Mouse (Mus musculus) lung, embryonic 14.5 days (tissue): ENCODE data around the gene Dlgap4. TPM values are rescaled to one million over a fixed set of nuclear protein-coding genes. Genes with fewer than 3 reads are reported as not detected.

Experiments
- ATAC-seq: fragments of 200-750 bp; cut with Nextera tagmentation; 2 replicates; pipeline ENCODE4 v1.8.0; 2017; ENCODE audit warnings: mild to moderate bottlenecking, moderate TSS enrichment, moderate library complexity; ENCODE audit not compliant: insufficient read depth
- DNase-seq: peaks from one replicate; pipeline ENCODE4 v3.0.0-alpha.2; 2015
- H3K27ac ChIP-seq: fragments of 300-500 bp; sonication (generic); 2 replicates; pipeline ENCODE4 v1.5.1; 2014; ENCODE audit warnings: low read depth, mild to moderate bottlenecking, moderate library complexity
- H3K27me3 ChIP-seq: fragments of 300-500 bp; sonication (generic); 2 replicates; pipeline ENCODE4 v1.6.1; 2014; ENCODE audit warnings: low read length, control low read depth; ENCODE audit not compliant: insufficient read depth
- H3K36me3 ChIP-seq: fragments of 300-500 bp; sonication (generic); 2 replicates; pipeline ENCODE4 v1.6.1; 2014; ENCODE audit warnings: control low read depth; ENCODE audit not compliant: insufficient read depth
- H3K4me1 ChIP-seq: fragments of 300-500 bp; sonication (generic); 2 replicates; pipeline ENCODE4 v1.6.1; 2014; ENCODE audit warnings: antibody characterized with exemption, control low read depth; ENCODE audit not compliant: insufficient read depth
- H3K4me2 ChIP-seq: fragments of 300-500 bp; sonication (generic); 2 replicates; pipeline ENCODE4 v1.6.1; 2014; ENCODE audit warnings: mild to moderate bottlenecking
- H3K4me3 ChIP-seq: fragments of 300-500 bp; sonication (generic); 2 replicates; pipeline ENCODE4 v1.5.1; 2014; ENCODE audit warnings: low read depth, low read length
- H3K9ac ChIP-seq: fragments of 300-500 bp; sonication (generic); 2 replicates; pipeline ENCODE4 v1.6.1; 2014
- H3K9me3 ChIP-seq: fragments of 300-500 bp; sonication (generic); 2 replicates; pipeline ENCODE4 v1.6.1; 2016; ENCODE audit warnings: low read depth, low read length, control low read depth
- CTCF ChIP-seq: IDR thresholded peaks from 2 replicates; pipeline ENCODE4 v1.5.1; 2016; ENCODE audit warnings: antibody characterized with exemption, low read depth
- WGBS: fragments of 180-500 bp; shearing (Covaris S2); extraction: QIAGEN DNeasy Blood & Tissue Kit; methylation state at CpG from one replicate; pipeline ENCODE4 v1.1.7; 2014; 5-methylcytosine and 5-hydroxymethylcytosine counted together
- polyA plus RNA-seq: library from polyadenylated mRNA; unstranded; fragments of >200 nt; fragmentation: Nextera tagmentation; extraction: Ambion mirVana; gene quantifications from 2 replicates; pipeline ENCODE4 v1.2.1, GENCODE M21; 2014

Dlgap4 gene
- polyA plus RNA-seq, 1 experiment from 2014 or later, result 78.7 TPM

GRCm38 (mm10) chr2:156698168-156698567 lies 84.7 kb downstream of the Dlgap4 start:
- no peak for ATAC-seq
- no peak overlapping the region for H3K27ac ChIP-seq
- H3K4me2 ChIP-seq, result no peak overlapping the region
- H3K9me3 ChIP-seq, result no peaks in the 10 kb centered on the region
- no peaks in the 10 kb centered on the region for H3K4me1 ChIP-seq
- H3K9ac ChIP-seq, result no peak overlapping the region
- no peak for TF ChIP-seq CTCF
- no peaks in the 10 kb centered on the region for H3K36me3 ChIP-seq
- WGBS, result 53% methylated on average over 9 of the region's 9 CpGs
- H3K4me3 ChIP-seq, result no peak overlapping the region
- DNase-seq, result peak; percentile 20
- no peaks in the 10 kb centered on the region for H3K27me3 ChIP-seq

DNA sequence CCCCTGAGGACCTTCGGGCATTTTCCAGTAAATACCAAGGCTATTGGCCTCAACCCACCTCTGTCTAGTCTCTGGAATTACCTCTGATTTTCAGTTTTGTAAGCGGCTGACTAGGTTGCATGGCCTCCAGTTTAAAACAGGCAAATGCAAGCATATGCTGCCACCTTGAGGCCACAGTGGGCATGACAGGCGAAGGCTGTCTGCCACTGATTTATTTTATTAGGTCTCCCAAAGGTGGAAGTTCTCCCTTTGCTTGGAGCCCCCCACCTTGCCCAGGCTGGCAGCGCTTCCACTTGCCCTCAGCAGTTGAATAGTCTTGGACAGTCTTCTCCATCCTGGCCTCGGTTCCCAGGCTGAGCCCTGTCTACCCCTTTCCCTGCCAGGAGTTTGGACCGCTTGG lies 92.0 kb downstream of the Dlgap4 start:
- no peaks in the 10 kb centered on the region for H3K9me3 ChIP-seq
- no peaks in the 10 kb centered on the region for H3K4me1 ChIP-seq
- peak; percentile 91 for DNase-seq
- no peak overlapping the region for H3K4me2 ChIP-seq
- H3K27ac ChIP-seq, result no peak overlapping the region
- 21% methylated on average over 6 of the region's 6 CpGs for WGBS
- peak; percentile 47 for ATAC-seq
- H3K27me3 ChIP-seq, result no peaks in the 10 kb centered on the region
- H3K9ac ChIP-seq, result no peak overlapping the region
- no peak overlapping the region for H3K4me3 ChIP-seq
- TF ChIP-seq CTCF, result peak; percentile 98
- H3K36me3 ChIP-seq, result no peaks in the 10 kb centered on the region

DNA sequence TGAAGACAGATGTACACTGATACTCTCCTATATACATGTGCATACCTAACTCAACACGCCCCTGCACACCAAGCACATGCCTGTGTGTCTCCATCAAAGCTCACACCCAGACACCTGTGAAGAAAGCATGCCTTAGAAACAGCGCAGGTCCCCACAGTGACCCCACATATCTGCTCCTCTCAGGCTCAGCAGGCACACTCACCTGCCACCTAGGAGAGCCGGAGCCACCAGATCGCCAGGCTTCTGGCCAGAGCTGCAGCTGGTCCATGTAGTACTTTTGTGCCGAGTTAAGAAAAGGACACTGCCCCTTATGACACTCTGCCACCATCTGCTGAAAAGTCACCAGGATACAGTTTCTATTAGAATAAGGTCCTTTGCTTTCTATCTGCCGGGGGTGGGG lies 103.2 kb downstream of the Dlgap4 start:
- Histone ChIP-seq H3K27me3 (no peaks in the 10 kb centered on the region), H3K9ac (no peak overlapping the region), H3K27ac (no peak overlapping the region), H3K4me2 (no peak overlapping the region), H3K9me3 (no peaks in the 10 kb centered on the region), H3K4me3 (no peak overlapping the region), H3K36me3 (no peaks in the 10 kb centered on the region), H3K4me1 (peaks cover 18% of the 10 kb centered on the region; the same call in 1 of the 2 replicates)
- ATAC-seq (no peak), DNase-seq (no peak)
- no peak for TF ChIP-seq CTCF
- WGBS, result 63% methylated on average over 6 of the region's 6 CpGs

DNA sequence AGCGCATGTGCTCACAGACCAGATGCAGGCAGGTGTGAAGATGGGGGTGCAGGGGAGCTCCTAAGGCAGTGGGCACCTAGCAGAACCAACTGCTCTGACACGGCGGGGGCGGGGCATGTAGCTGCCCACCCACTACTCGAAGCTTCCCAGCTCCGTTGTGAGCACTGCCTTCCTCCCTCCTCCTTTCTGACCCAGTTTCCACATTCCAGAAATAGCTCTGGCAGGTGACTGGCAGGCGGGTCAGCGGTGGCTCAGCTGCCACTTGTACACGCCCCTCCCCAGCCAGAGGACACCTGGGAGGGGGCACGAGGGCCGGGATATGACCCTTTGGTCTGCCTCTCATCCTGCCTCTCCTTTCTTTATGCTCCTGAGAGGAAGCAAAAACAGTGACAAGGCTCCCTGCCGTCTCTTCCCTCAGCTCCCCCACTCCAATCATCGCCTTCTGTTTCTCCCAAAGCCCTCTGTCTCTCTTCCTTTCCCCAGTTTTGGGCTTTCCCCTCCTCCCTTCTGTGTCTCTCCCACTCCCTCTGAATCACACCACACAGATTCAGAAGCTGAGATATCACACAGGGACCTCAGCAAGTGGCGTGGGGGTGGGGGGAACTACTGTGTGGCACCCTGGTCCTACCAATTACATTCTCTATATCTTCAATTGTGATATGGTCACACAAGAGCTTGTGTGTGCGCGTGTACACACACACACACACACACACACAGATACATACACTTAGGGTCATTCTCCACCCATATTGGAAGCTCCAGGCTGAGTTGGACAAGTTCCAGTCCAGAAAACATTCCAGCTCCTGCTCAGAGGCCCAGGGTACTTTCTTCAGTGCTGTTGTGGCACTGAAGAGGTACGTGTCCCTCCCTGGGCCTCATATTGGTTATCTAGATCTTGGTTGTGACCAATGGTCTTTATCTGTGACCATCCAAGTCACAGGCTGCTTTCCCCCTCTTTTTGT lies 104.1 kb downstream of the Dlgap4 start:
- Histone ChIP-seq H3K9me3 (no peaks in the 10 kb centered on the region), H3K9ac (no peak overlapping the region), H3K4me2 (peak overlapping the region; percentile 53), H3K27ac (peak overlapping the region; percentile 37; the same call in 1 of the 2 replicates), H3K4me1 (peaks cover 20% of the 10 kb centered on the region), H3K4me3 (no peak overlapping the region), H3K27me3 (no peaks in the 10 kb centered on the region), H3K36me3 (no peaks in the 10 kb centered on the region)
- 14% methylated on average over 17 of the region's 17 CpGs for WGBS
- no peak for TF ChIP-seq CTCF
- ATAC-seq, result peak; percentile 4; the same call in 1 of the 2 replicates
- DNase-seq, result peak; percentile 74

DNA sequence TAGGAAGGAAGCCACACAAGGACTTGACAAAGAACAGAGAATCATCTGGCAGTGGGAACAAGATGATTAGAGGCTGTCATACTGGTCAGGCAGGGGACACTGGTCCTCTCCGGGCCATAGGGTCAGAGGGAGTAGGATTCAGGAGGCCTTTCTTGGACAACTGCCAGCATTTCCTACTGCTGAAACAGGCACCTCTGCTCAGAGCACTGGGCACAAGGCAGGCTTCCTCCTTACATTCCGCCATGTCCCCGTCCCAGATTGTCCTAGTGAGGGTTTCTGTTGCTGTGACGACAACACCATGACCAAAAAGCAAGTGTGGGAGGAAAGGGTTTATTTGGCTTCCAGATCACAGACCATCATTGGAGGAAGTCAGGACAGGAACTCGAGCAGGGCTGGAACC lies 105.3 kb downstream of the Dlgap4 start:
- no peaks in the 10 kb centered on the region for H3K36me3 ChIP-seq
- ATAC-seq (no peak), DNase-seq (peak; percentile 65)
- no peaks in the 10 kb centered on the region for H3K27me3 ChIP-seq
- H3K27ac ChIP-seq, result peak overlapping the region; percentile 37
- H3K9me3 ChIP-seq, result no peaks in the 10 kb centered on the region
- 46% methylated on average over 5 of the region's 5 CpGs for WGBS
- no peak overlapping the region for H3K9ac ChIP-seq
- H3K4me1 ChIP-seq, result peaks cover 23% of the 10 kb centered on the region
- H3K4me3 ChIP-seq, result no peak overlapping the region
- H3K4me2 ChIP-seq, result peak overlapping the region; percentile 7; the same call in 1 of the 2 replicates
- TF ChIP-seq CTCF, result no peak

DNA sequence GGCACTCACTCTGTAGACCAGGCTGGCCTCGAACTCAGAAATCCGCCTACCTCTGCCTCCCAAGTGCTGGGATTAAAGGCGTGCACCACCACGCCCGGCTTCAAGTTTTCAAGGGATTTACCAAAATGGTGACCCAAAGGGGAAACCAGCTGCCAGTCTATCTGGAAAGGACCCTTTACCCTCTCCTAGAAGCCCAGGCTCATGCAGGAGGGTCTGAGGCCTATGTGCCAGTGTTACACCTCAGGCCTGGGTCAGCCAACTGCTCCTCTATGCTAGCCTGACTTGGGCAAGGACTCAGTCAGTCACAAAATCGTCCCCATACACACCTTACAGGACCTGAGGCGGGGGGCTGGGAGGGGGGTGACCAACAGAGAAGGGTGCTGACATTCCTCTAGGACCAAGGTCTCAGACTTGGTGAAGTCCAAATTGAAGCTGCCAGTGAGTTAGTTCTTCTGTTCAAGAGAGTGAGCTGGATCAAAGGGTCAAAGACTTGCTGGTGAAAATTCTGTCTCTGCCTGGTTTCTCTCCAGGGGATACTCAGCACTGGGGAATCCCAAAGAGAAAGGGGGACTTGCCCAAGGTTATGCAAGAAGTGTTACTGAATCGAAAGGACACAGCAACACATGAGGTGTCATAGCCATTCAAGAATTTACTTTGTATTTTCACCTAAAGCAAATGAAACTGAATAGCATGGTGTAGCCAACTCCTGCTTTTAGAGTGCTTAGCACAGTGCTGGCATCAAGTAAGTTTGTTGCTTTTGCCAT lies 106.2 kb downstream of the Dlgap4 start:
- peaks cover 25% of the 10 kb centered on the region for H3K4me1 ChIP-seq
- H3K4me2 ChIP-seq, result peak overlapping the region; percentile 86
- no peaks in the 10 kb centered on the region for H3K9me3 ChIP-seq
- TF ChIP-seq CTCF, result no peak
- peak overlapping the region; percentile 82; the same call in 1 of the 2 replicates for H3K27ac ChIP-seq
- WGBS, result 82% methylated on average over 8 of the region's 8 CpGs
- H3K4me3 ChIP-seq, result peak overlapping the region; percentile 85
- no peaks in the 10 kb centered on the region for H3K27me3 ChIP-seq
- DNase-seq, result no peak
- ATAC-seq, result no peak
- no peaks in the 10 kb centered on the region for H3K36me3 ChIP-seq
- peak overlapping the region; percentile 92 for H3K9ac ChIP-seq

- Histone ChIP-seq H3K9ac (peak overlapping the region; percentile 92), H3K9me3 (no peaks in the 10 kb centered on the region), H3K4me3 (peak overlapping the region; percentile 85), H3K36me3 (no peaks in the 10 kb centered on the region), H3K27me3 (no peaks in the 10 kb centered on the region), H3K27ac (peak overlapping the region; percentile 82), H3K4me2 (peak overlapping the region; percentile 86), H3K4me1 (peaks cover 25% of the 10 kb centered on the region)
- WGBS, result 1% methylated on average over 10 of the region's 10 CpGs
- ATAC-seq, result no peak
- DNase-seq, result no peak
- TF ChIP-seq CTCF, result no peak
Measured at GRCm38 (mm10) chr2:156720313-156720674, 106.8 kb downstream of the Dlgap4 start.
